Mouse (Mus musculus) MEL-GATA-1-ER (cell line): ENCODE data around the gene Hoxa3.
A peak's percentile ranks its signal among the peaks of the same experiment; 100 is the strongest.

Experiments used
- DNase-seq: peaks from one replicate; pipeline ENCODE4 v3.0.0-alpha.2; 2012; ENCODE audit warnings: low read depth; ENCODE audit errors: extremely low read depth

Gene Hoxa3

DNA sequence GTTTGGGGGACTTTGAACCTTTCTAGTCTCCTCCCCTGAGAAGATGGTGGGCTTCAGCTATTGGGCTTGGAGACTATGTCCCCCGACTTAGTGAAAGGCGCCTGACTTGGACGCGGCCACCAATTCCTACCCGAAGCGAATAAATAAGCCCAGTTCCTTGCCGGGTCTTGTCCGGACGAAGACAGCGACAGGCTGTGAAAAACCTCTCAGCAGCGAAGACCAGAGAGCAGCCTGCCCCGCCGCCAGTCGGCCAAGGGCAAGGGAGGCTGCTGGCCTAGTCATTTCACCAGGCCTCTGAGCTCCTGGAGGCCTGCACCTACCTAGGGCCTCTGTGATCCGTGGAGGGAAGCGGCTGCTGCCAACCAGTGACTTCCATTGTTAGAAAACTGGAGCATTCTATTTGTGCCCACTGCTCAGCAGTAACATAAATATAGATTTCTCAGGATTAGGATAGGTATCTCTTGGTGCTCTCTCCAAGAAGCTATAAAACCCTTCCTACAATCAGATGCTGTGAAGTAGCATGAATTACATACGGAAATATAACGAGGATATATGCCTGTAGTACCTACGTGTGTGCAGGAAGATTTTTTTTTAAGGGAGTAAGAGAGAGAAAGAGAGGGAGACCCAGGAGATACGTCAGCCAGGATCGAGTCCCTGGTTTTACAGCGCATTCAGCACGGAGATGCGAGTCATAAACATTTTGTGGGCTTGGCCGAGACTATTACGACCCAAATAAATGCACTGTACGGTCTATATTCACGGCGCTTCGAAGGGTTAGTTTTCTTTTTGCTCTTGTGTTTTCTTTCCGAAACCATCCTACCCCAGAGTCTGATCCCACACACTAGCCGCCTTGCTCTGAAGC lies 7.1 kb upstream of the Hoxa3 start:
- DNase-seq: no peak

DNA sequence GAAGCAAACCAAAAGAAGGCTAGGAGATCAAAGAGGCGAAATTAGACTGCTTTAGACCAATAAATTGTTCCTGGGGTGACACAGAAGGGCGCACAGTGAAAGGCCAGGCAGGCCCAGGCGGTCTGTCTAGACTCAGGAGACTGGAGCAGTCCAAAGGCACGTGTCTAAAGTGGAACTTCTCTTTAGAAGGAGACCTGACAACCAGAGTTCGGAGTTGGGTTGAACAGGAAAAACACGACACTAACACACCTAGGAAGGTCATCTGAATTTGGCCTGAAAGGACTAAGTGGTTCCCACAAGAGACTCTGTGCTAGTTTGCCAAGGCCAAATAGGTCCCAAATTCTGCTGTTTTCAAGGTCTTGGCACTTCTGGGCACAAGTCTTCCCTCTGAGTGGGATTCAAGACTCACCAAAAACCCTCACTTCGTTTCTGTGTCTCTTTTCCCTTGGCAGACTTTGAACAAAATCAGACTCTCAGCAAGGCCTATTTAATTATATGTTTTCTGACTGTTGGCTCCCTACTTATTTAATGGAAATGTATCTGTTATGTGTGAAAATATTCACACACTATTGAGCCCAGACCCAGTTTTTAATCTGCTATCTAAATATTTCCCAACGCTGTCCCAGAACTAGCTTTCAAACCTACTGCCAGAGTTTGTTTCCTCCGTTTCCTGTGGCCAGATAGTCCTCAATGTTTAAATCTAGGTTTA lies 6.3 kb upstream of the Hoxa3 start:
- DNase-seq: no peak

DNA sequence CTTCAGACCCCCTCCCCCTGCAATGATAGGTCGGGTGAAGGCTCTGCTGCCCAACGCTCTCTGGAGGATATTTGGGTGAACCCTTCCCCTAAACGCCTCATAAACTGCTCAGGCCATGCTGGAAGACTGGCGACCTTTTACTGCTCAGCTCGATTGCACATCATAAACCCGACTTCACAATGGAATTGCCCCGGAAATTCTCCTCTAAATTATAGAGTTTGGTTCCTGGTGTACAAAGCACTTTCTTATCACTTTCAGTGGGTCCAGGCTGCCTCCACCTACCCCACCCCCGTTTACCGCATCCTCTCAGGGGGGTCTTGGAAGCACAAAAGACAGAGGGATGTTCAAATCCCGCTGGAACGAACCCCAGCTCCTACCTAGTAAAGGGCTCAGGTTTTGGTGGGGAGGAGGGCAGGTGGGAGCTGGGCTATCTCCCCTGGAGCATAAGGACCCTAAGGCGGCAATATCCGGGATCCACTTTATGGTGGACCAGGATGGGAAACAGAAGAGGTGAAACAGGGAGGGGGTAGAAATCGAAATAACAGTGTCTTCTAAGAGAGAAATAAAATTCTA lies 5.6 kb upstream of the Hoxa3 start:
- DNase-seq: no peak

DNA sequence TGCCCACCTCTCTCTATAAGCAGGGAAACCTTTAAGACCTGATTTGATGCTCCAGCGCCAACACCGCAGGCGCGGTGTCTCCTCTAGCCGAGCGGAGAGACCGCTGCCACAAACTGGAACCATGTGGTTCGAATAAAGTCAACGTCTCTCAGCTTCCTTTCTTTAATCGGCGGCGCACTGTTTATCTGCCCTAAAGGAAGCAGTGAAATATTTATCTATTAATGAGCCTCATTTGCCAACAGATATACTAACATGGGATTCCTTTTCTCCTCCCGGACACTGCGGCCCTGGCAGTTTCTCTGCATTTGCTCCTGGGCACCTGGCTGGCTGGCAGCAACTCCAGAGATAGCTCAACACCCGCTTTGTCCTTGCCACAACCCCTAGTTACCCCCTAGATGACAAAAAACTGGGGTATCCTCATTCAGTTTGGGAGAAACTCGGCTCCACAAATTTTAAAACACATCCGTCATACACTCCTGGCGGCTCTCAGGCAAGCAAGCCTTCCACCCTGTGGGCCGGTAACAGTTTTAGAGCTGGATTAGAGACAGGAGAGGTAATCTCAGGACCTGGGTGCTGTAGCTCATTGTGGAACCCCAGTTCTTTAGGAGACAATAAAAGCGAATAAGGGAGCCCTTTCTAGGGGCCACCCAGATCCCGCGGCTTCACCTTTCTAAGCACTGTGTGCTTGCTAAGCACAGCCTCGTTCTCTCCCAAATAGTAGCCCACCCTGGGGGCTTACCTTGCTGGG lies 4.9 kb upstream of the Hoxa3 start:
- no peak for DNase-seq

DNA sequence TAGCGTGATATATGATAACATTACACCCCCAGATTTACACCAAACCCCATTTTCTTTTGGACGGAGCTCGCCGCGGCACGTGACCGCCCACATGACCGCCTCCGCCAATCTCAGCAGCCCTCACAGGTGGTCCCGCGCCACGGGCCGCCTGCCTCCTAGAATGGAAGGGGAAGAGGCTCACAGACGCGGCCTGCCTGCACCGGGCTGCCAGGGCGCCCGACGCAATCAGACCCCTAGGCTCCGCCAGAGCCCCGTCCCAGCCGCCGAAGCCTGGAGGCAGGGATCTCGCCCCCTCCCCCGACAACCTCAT lies 4.3 kb upstream of the Hoxa3 start:
- no peak for DNase-seq

- DNase-seq: no peak
Observed at GRCm38 (mm10) chr6:52216691-52217458, 3.7 kb upstream of the Hoxa3 start.

GRCm38 (mm10) chr6:52215771-52216535 lies 2.8 kb upstream of the Hoxa3 start:
- no peak for DNase-seq

DNA sequence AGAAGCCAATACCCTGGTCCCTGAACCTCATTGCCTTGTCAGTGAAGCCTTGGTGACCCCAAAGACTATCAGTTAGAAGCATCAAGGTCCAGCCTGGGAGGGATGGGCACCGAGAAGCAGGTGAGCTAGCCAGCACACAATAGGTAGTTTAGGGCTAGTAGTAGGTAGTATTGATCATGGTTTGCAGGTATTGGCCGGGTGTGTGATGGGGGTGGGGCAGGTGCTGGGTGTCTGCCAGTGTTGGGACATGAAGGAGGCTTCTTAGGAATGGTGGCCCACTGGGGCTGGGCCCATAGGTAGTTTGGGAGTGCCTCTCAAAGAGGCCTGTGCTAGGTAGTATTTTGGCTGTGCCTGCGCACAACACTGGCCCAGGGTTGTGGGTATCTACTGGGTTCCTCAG lies 1.9 kb upstream of the Hoxa3 start:
- DNase-seq: no peak

DNA sequence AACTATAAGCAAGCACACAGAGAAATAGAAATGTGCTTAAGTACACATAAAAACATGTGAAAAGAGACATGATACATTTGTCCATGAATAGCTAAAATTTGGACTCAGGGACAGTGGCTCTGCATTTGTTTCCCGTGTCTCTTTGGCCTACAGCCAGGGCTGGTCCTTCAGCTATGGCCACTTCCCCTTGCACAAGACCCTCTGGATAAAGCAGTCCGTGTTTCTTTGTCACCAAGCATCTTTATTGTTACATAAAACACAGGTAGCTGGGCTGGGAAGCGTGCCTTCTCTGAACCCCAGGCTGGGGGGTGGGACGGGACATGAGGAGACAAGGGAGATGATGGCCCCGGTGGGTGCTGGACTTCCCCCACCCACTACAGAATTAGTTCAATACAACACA lies 1.1 kb upstream of the Hoxa3 start:
- DNase-seq: no peak

GRCm38 (mm10) chr6:52212556-52213118 lies 499 bp downstream of the Hoxa3 start:
- DNase-seq: no peak

GRCm38 (mm10) chr6:52211961-52212360 lies 1.2 kb downstream of the Hoxa3 start:
- no peak for DNase-seq

- peak; percentile 43 for DNase-seq
Observed at GRCm38 (mm10) chr6:52211170-52211935, 1.8 kb downstream of the Hoxa3 start.

- no peak for DNase-seq
Observed at GRCm38 (mm10) chr6:52209685-52210046, 3.5 kb downstream of the Hoxa3 start.

- DNase-seq: no peak
Observed at GRCm38 (mm10) chr6:52208868-52209684, 4.1 kb downstream of the Hoxa3 start.

- no peak for DNase-seq
Observed at GRCm38 (mm10) chr6:52208072-52208867, 4.9 kb downstream of the Hoxa3 start, which contains the start of gene Hoxa6. Gene Hoxa6 (minus strand): TSS chr6:52208722.

GRCm38 (mm10) chr6:52207684-52207976 lies 5.5 kb downstream of the Hoxa3 start:
- no peak for DNase-seq

DNA sequence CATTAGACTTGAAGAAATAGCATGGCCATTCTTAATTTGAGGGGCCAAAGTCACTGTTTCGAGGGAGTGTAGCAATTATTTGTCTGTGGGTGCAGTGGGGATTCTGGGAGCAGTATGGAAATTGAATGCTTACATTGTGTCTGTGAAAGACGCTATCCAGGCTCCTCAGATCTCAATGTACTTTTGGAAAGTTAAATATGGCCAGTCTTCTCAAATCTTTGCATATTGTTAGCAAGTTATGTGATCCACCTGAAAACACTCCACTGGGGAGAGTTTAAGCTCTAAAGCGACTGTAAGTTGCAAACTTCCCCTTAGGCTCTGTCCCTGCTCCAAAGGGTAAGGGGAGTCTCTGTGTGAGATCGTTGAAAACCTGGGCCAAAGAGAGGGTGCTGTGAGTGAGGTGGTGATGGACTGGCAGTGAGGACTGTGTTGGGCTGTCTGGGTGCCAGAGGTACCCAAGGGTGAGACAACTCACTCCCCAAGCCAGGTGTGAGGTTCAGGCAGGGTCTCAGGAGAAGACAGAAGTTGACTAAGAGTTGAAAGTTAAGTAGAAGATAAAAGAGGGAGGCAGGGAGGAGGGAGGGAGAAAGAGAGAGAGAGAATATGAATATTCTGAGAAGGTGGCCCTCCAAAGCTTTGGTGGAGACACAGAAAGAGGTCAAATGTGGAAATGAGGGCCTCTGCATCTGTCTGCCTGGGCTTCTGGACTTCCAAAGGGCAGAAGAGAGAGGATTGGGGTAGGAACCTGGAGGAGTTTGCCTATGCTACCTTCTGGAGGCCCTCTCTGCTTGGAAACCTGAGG lies 6.1 kb downstream of the Hoxa3 start:
- no peak for DNase-seq
